Comparison of ENCODE assay signal across 23 mouse cellular contexts in genomic region chr3:150296057-150296710, GRCm38 (mm10).
"Had no signal": no experiment of that assay in that cellular context is flagged by ENCODE, and none has a peak within 500 bp of the region (broad histone marks: within the 10 kb centered on the region; RNA-seq: fewer than 3 reads in every experiment).

No protein-coding gene starts in this region.

- H3K9me3 ChIP-seq: limb, embryonic 10.5 days; limb, embryonic 13.5 days; liver, embryonic 12.5 days; liver, embryonic 15.5 days; lung, embryonic 15.5 days; midbrain, embryonic 12.5 days; neural tube, embryonic 13.5 days had no signal

- H3K4me3 ChIP-seq: limb, embryonic 10.5 days; limb, embryonic 13.5 days; liver, embryonic 12.5 days; liver, embryonic 15.5 days; lung, embryonic 15.5 days; midbrain, embryonic 12.5 days; myocyte; neural tube, embryonic 13.5 days had no signal

- H3K4me2 ChIP-seq: limb, embryonic 13.5 days; liver, embryonic 12.5 days; liver, embryonic 15.5 days; lung, embryonic 15.5 days; midbrain, embryonic 12.5 days; neural tube, embryonic 13.5 days had no signal

- H3K4me1 ChIP-seq: limb, embryonic 10.5 days; limb, embryonic 13.5 days; liver, embryonic 12.5 days; liver, embryonic 15.5 days; lung, embryonic 15.5 days; midbrain, embryonic 12.5 days; neural tube, embryonic 13.5 days had no signal

- H3K27ac ChIP-seq: limb, embryonic 10.5 days; limb, embryonic 13.5 days; liver, embryonic 12.5 days; liver, embryonic 15.5 days; lung, embryonic 15.5 days; midbrain, embryonic 12.5 days; neural tube, embryonic 13.5 days; stomach, postnatal 0 days had no signal

- H3K9ac ChIP-seq: limb, embryonic 13.5 days; liver, embryonic 12.5 days; liver, embryonic 15.5 days; lung, embryonic 15.5 days; midbrain, embryonic 12.5 days; neural tube, embryonic 13.5 days had no signal

- H3K36me3 ChIP-seq: limb, embryonic 10.5 days; limb, embryonic 13.5 days; liver, embryonic 12.5 days; liver, embryonic 15.5 days; lung, embryonic 15.5 days; midbrain, embryonic 12.5 days; neural tube, embryonic 13.5 days had no signal

- DNase-seq: kidney, adult 9 months; kidney, postnatal 14 days; kidney, postnatal 4 days; liver; lung, adult 18-20 months; lung, postnatal 10 days; lung, postnatal 36 days; right cerebral cortex, adult 18-20 months; right cerebral cortex, postnatal 14 days; right cerebral cortex, postnatal 4 days; thymus, adult 2 months; thymus, postnatal 14 days; thymus, postnatal 4 days had no signal

- H3K27me3 ChIP-seq: limb, embryonic 13.5 days; liver, embryonic 12.5 days; liver, embryonic 15.5 days; lung, embryonic 15.5 days; midbrain, embryonic 12.5 days; neural tube, embryonic 13.5 days had no signal

- ATAC-seq: liver, embryonic 12.5 days; midbrain, embryonic 16.5 days had no signal
